Mouse (Mus musculus) hematopoietic stem cell, adult 5-6 weeks (primary cell): ENCODE measurements around the gene Btg1. TPM values are rescaled to one million over a fixed set of nuclear protein-coding genes. Genes with fewer than 3 reads are reported as not detected.

Source experiments
- ATAC-seq, 2 experiments: fragments of 125-278 bp in 1 of 2; replicated peaks in 1 of 2; 2 replicates each; pipeline ENCODE4 v1.8.0; 2016 to 2017; ENCODE audit warnings: inconsistent platforms in 2 of 2, mild to moderate bottlenecking in 2 of 2, moderate number of reproducible peaks in 2 of 2, low read depth in 1 of 2, moderate TSS enrichment in 1 of 2; ENCODE audit not compliant: low FRiP score in 2 of 2, poor library complexity in 2 of 2, severe bottlenecking in 2 of 2, insufficient read depth in 1 of 2, low TSS enrichment in 1 of 2
- total RNA-seq: library from RNA; stranded (forward); fragments of 172-1452, 232-1000 nt; gene quantifications from 2 replicates; pipeline ENCODE4 v1.2.3, GENCODE M21; 2017

Gene Btg1
- 75.4 and 78.5 TPM in 2 replicates for total RNA-seq

- ATAC-seq: peak; percentile 80 to 85
Observed at GRCm38 (mm10) chr10:96616709-96617116, at the start of gene Btg1. TSS of gene Btg1 (plus strand) at chr10:96617006.

DNA sequence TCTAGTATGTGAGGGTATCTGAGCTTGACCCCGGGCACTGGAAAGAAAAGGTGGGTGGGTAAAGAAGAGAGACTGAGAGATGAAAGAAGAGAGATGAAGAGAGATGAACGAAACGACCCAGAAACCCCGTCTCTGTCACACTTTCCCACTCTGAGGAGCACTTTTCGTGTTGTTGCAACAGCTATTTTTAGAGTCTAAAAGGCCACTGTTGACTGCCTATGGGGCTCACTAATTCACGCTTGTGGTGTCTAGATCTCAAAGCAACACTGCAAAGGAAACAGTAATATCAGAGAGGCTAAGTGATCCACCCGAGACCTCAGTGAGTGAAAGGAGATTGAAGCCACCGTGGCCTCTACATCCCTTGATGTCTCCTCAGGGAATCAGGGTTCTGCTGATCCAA, 47.3 kb upstream of the Btg1 start:
- no peak for ATAC-seq

DNA sequence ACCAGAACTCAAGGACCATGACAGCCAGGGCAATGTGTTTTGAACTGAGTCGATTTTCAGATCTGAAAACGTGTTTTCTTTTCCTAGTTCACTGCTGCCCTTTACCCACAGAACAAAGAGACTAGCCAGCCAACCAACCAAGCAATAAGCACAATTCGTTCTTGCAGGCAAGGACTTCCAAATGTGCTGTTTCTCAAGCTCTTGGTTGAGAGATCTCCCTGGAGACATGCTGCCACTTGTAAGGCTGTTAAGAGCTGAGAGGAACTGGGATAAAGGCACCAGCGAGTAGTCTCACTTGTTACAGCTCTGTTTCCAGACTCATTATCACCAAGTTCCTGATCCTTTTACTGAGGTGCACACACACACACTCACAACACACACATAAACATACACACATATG, 45.6 kb upstream of the Btg1 start:
- ATAC-seq: no peak

DNA sequence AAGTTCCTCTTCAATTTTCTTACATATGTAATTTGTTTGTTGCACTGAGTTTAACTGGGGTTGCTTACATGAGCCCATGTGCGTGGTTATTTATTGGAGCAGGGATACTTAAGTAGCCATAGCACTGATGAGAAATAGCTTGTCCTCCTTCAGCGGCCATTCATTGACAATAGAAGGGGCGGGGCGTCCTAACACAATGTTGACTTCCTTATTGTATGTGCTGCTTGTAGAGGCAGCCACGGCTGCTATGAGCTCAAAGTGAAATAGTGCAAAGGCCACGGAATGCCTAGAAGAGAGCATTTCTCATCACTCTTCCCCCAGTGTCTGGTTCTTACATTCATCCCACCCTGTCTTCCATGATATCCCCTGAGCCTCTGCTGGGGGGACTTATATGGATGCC, 42.0 kb upstream of the Btg1 start:
- ATAC-seq: no peak

- no peak for ATAC-seq
Observed at GRCm38 (mm10) chr10:96575338-96575737, 41.5 kb upstream of the Btg1 start.

GRCm38 (mm10) chr10:96578924-96579323, 37.9 kb upstream of the Btg1 start:
- no peak for ATAC-seq

GRCm38 (mm10) chr10:96579436-96579835, 37.4 kb upstream of the Btg1 start:
- ATAC-seq: no peak

GRCm38 (mm10) chr10:96580246-96580645, 36.6 kb upstream of the Btg1 start:
- ATAC-seq: no peak

- no peak for ATAC-seq
Observed at GRCm38 (mm10) chr10:96581232-96581631, 35.6 kb upstream of the Btg1 start.

GRCm38 (mm10) chr10:96586191-96586880, 30.5 kb upstream of the Btg1 start:
- ATAC-seq: no peak

DNA sequence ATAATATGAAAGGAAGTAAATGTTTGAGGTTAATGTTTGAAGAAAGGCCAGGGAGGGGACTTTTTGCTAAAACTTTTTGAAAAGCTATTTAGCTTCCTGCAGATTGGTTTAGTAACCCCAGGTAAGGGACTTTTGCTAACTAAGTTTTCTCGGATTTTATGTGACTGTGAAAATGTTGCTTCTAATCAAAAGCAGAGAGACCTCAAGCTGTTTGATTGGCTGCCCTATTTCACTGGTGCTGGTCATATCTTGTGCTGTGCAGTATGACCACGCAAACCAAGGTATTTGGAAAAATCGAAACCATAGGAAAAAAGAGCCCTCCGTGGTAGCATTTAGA, 30.0 kb upstream of the Btg1 start:
- ATAC-seq: peak in 1 of 2 experiments; percentile 46; a peak in 1 of 4 replicates

DNA sequence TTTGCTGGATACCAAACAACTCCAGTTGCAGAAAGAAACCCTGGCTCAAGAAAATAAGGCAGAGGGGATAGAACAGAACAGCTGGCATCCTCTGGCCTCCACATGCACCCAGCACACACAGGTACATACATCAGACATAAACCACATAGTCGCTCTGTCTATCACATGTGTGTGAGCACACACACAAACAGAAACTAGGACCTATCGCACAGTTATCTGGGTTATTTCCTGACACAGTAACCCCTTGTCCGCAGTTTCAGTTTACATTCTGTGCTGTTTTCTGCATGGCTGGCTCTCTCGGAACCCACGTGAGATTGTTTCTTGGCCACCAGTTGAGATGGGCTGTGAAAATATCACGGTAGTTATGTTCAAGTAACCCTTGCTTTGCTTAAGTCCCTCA, 28.6 kb upstream of the Btg1 start:
- ATAC-seq: no peak

DNA sequence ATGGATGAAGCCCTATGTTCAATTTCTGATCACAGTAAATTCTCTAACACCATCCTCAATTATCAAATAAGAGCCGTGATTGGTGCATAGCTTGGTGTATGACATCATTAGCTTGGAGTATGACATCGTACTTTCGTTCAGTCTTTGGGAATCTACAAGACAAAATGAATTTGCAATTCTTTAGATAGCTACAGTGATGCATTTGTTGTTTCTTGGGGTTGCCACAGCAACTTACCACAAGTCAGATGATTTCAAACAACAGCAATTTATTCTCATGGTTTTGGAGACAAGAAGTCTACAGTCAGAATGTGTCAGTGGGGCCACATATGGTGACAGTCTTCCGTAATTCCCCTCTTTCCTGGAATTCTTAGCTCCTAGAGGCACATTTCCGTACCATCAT, 27.0 kb upstream of the Btg1 start:
- ATAC-seq: no peak

DNA sequence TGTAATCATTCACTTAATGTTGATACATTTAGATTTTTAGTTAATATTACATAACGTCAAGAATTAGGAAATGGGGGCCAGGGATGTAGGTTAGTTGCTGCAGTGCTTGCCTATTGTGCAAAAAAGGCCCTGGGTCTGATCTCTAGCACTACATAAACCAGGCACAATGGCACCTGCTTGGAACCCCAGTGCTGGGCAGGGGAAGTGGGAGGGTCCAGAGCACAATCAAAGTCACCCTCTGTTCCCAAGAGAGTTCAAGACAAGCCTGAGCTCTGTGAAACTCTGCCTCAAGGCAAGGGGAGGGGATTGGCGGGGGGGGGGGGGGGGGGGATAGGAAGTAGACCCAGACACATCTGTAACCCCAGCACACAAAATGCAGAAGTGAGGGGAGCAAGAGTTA, 24.7 kb upstream of the Btg1 start:
- no peak for ATAC-seq

GRCm38 (mm10) chr10:96595435-96596132, 21.2 kb upstream of the Btg1 start:
- peak; percentile 73 for ATAC-seq

DNA sequence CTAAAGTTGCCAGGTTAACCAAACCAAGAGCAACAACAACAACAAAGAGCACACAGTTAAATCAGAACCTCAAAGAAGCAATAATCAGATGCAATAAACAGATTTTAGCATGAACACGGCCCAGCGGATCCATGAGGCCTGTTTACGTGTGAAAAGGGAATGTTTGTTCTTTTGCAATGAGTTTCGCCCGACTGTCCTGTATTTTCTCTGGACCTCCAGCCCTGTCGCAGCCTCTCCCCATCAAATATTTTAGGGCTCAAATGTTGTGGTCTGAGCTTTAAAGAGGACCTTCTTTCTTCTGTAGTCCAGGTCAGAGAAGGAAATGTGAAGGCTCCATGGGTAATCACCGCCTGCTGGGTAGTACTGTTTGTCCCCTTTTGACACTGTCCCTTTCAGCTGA, 20.4 kb upstream of the Btg1 start:
- ATAC-seq: no peak

DNA sequence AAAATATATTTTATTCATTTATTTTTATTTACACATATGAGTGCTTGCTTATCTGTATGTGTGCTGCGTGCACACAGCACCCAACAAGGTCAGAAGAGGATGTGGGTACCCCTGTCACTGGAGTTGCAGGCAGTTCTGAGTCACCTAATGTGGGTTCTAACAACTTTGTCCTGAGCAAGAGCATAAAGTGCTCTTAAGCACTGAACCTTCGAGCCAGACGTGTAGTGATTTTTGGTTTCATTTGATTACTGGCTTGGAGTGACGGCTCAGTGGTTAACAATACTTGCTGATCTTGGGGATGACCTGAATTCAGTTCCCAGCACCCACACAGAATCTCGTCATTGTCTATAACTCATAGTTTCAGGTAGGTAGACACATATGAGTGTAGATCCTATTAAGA, 17.2 kb upstream of the Btg1 start:
- ATAC-seq: no peak

GRCm38 (mm10) chr10:96601670-96602069, 15.1 kb upstream of the Btg1 start:
- no peak; a peak in 1 of 4 replicates for ATAC-seq

- no peak for ATAC-seq
Observed at GRCm38 (mm10) chr10:96602339-96602738, 14.5 kb upstream of the Btg1 start.
